20 mouse cellular contexts compared by ENCODE assay signal in genomic region chr3:30083268-30083667, GRCm38 (mm10).
"Had no signal": no experiment of that assay in that cellular context is flagged by ENCODE, and none has a peak within 500 bp of the region (broad histone marks: within the 10 kb centered on the region; RNA-seq: fewer than 3 reads in every experiment).

No protein-coding gene starts in this region.

- H3K36me3 ChIP-seq: heart, embryonic 10.5 days; heart, embryonic 12.5 days; hindbrain, embryonic 13.5 days; hindbrain, embryonic 15.5 days; liver, embryonic 12.5 days had no signal

- H3K4me1 ChIP-seq: hindbrain, embryonic 13.5 days; hindbrain, embryonic 15.5 days; liver, embryonic 12.5 days had no signal

- H3K4me2 ChIP-seq: heart, embryonic 12.5 days; hindbrain, embryonic 13.5 days; hindbrain, embryonic 15.5 days; liver, embryonic 12.5 days had no signal

- H3K9ac ChIP-seq: heart, embryonic 12.5 days; hindbrain, embryonic 13.5 days; hindbrain, embryonic 15.5 days; liver, embryonic 12.5 days; liver, embryonic 14.5 days had no signal

- H3K9me3 ChIP-seq: heart, embryonic 10.5 days; heart, embryonic 12.5 days; hindbrain, embryonic 13.5 days; hindbrain, embryonic 15.5 days; liver, embryonic 12.5 days had no signal

- H3K27me3 ChIP-seq: heart, embryonic 12.5 days; hindbrain, embryonic 13.5 days; hindbrain, embryonic 15.5 days; liver, embryonic 12.5 days had no signal

- ATAC-seq: hindbrain, postnatal 0 days; intestine, embryonic 16.5 days; liver, embryonic 12.5 days had no signal

- DNase-seq: gastrocnemius, postnatal 14 days; gastrocnemius, postnatal 36 days; heart, adult 18-20 months; heart, postnatal 10 days; heart, postnatal 4 days; kidney, adult 18-20 months; kidney, adult 8-10 months; kidney, postnatal 10 days; kidney, postnatal 25 days; kidney, postnatal 4 days had no signal

- H3K27ac ChIP-seq: hindbrain, embryonic 13.5 days; hindbrain, embryonic 15.5 days; hindbrain, postnatal 0 days; layer of hippocampus, adult 2 months; left cerebral cortex, adult 2 months; liver, embryonic 12.5 days; liver, embryonic 14.5 days had no signal

- H3K4me3 ChIP-seq: heart, embryonic 10.5 days; heart, embryonic 12.5 days; hindbrain, embryonic 13.5 days; hindbrain, embryonic 15.5 days; layer of hippocampus, adult 2 months; left cerebral cortex, adult 2 months; liver, embryonic 12.5 days had no signal
